In the genomic region with DNA sequence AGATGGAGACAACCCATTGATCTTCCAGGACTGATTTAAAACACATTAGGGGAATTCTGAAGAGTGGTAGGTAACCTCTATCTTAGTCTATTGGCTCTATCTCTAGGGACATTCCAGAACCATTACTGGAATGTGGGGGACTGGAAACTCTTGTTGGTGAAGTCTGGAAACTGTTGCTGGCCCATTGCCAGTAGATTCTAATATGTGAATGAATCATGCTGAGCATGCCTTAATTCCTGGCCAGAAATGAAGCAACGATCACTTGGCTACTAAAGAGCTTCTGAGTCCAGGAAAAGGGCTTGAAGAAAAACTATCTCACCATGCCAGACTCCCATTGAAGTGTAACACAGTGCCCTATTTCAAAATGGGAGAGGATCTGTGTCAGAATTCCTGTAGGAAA, we compare ENCODE assay signal across 12 mouse cellular contexts.
A peak's percentile ranks its signal among the peaks of the same experiment; 100 is the strongest.
DNase-seq lines count a peak whose midpoint lies in the region; ATAC-seq lines count a peak whose summit lies in the region.
"Had no signal": no experiment of that assay in that cellular context is flagged by ENCODE, and none has a peak within 500 bp of the region (broad histone marks: within the 10 kb centered on the region; RNA-seq: fewer than 3 reads in every experiment).

No protein-coding gene starts in this region.

- no peaks in the 10 kb centered on the region for H3K4me1 ChIP-seq in kidney, embryonic 14.5 days (ENCODE audit: control insufficient read depth, insufficient read depth, low read length)
- H3K4me1 ChIP-seq in intestine, embryonic 15.5 days (replicated peaks): no peaks in the 10 kb centered on the region
- H3K4me1 ChIP-seq: heart, embryonic 15.5 days; midbrain, embryonic 15.5 days had no signal

- H3K4me3 ChIP-seq in kidney, embryonic 14.5 days (ENCODE audit: low read length): no peak overlapping the region
- H3K4me3 ChIP-seq in intestine, embryonic 15.5 days (replicated peaks): no peak overlapping the region
- H3K4me3 ChIP-seq: heart, embryonic 15.5 days; midbrain, embryonic 15.5 days had no signal

- H3K36me3 ChIP-seq in kidney, embryonic 14.5 days (ENCODE audit: control insufficient read depth, insufficient read depth, low read length): no peaks in the 10 kb centered on the region
- no peaks in the 10 kb centered on the region for H3K36me3 ChIP-seq in intestine, embryonic 15.5 days
- H3K36me3 ChIP-seq: heart, embryonic 15.5 days; midbrain, embryonic 15.5 days had no signal

- no peak for ATAC-seq in kidney, embryonic 14.5 days (ENCODE audit: low FRiP score, low TSS enrichment)
- ATAC-seq in intestine, embryonic 15.5 days: no peak
- ATAC-seq: activated CD4-positive, CD25-positive, alpha-beta regulatory T cell, adult 4 months; midbrain, embryonic 15.5 days had no signal

- no peak overlapping the region for H3K4me2 ChIP-seq in kidney, embryonic 14.5 days (replicated peaks; ENCODE audit: low read depth, low read length)
- no peak overlapping the region for H3K4me2 ChIP-seq in intestine, embryonic 15.5 days (replicated peaks)
- H3K4me2 ChIP-seq: heart, embryonic 15.5 days; midbrain, embryonic 15.5 days had no signal

- WGBS in kidney, embryonic 14.5 days: 73% methylated on average over 1 of the region's 1 CpGs
- 50% methylated on average over 1 of the region's 1 CpGs for WGBS in intestine, embryonic 15.5 days

- no peaks in the 10 kb centered on the region for H3K27me3 ChIP-seq in kidney, embryonic 14.5 days (ENCODE audit: control insufficient read depth, insufficient read depth, low read length)
- no peaks in the 10 kb centered on the region for H3K27me3 ChIP-seq in intestine, embryonic 15.5 days (replicated peaks)
- H3K27me3 ChIP-seq: heart, embryonic 15.5 days; midbrain, embryonic 15.5 days had no signal

- no peak overlapping the region for H3K9ac ChIP-seq in kidney, embryonic 14.5 days (ENCODE audit: low read depth, low read length)
- H3K9ac ChIP-seq in intestine, embryonic 15.5 days: no peak overlapping the region
- H3K9ac ChIP-seq: heart, embryonic 15.5 days; midbrain, embryonic 15.5 days had no signal

- H3K9me3 ChIP-seq in kidney, embryonic 14.5 days (ENCODE audit: control insufficient read depth, low read length): no peaks in the 10 kb centered on the region
- H3K9me3 ChIP-seq in intestine, embryonic 15.5 days: no peaks in the 10 kb centered on the region
- H3K9me3 ChIP-seq: heart, embryonic 15.5 days; midbrain, embryonic 15.5 days had no signal

- DNase-seq in gastrocnemius, adult 18-20 months (ENCODE audit: low spot score): peak; percentile 2
- DNase-seq in gastrocnemius, adult 8-10 months (ENCODE audit: low spot score in 2 of 2): no peak
- peak; percentile 23 for DNase-seq in kidney, adult 9 months
- DNase-seq in 3134 (ENCODE audit: extremely low read depth, insufficient read length, low spot score) (peak; percentile 41), NIH3T3 (ENCODE audit: low read depth) (peak; percentile 91)
- no peak for DNase-seq in layer of hippocampus, postnatal 36 days

- no peak overlapping the region for H3K27ac ChIP-seq in kidney, embryonic 14.5 days (ENCODE audit: low read depth, low read length)
- H3K27ac ChIP-seq in intestine, embryonic 15.5 days: no peak overlapping the region
- H3K27ac ChIP-seq: heart, embryonic 15.5 days; midbrain, embryonic 15.5 days; stomach, postnatal 0 days had no signal

Comparison
In these comparisons a context has a peak if more than half of its experiments do, and no peak if none do; other contexts are left out.
1. DNase-seq: peak in gastrocnemius, adult 18-20 months (single experiment), kidney, adult 9 months (single experiment), 3134 (single experiment) and NIH3T3 (single experiment); none in gastrocnemius, adult 8-10 months (0 of 2) and layer of hippocampus, postnatal 36 days (0 of 2).